Mouse (Mus musculus) thymus, adult 2 months (tissue): Measurements from ENCODE around the gene Nucb2.

Experiments
- CTCF ChIP-seq: fragments of 200-500 bp; IDR thresholded peaks from 2 replicates; pipeline ENCODE4 v1.5.1; 2012; ENCODE audit warnings: mild to moderate bottlenecking, control low read depth, low read length, moderate library complexity, borderline replicate concordance; ENCODE audit not compliant: control insufficient read depth, poor library complexity, insufficient read depth; ENCODE audit errors: extremely low read depth
- POLR2A ChIP-seq: fragments of 200-500 bp; IDR thresholded peaks from 2 replicates; pipeline ENCODE4 v1.6.1; 2012; ENCODE audit warnings: mild to moderate bottlenecking, low read length, control low read depth, moderate library complexity; ENCODE audit not compliant: control insufficient read depth, poor library complexity, insufficient read depth; ENCODE audit errors: extremely low read depth

GRCm38 (mm10) chr7:116530470-116530869 is 26.3 kb downstream of the Nucb2 start:
- TF ChIP-seq CTCF (no peak), POLR2A (no peak)
